Mouse (Mus musculus) frontal cortex, postnatal 14 days (tissue): Measurements from ENCODE around the gene Acsl5.

Experiments
- DNase-seq, 2 experiments: peaks; one replicate each; pipeline ENCODE4 v3.0.0; 2022; ENCODE audit warnings: low spot score in 2 of 2

The Acsl5 gene

DNA sequence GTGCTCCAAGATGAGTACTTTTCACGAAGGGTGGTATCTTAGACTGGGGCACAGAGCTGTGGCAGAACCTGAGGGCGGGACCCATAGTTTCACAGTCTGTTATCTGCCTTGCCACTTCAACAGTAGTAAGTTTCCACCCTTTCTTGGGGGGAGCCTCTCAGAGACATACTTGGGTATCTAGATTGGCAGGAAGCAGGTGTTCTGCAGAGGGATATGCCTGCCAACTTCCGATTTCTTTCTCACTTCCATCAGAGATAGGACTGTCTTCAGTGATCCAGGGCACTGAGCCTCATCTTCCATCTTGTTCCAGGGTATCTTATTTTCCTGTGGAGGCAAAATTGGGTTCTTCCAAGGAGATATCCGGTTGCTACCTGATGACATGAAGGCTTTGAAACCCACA, 32.4 kb downstream of the Acsl5 start:
- no peak for DNase-seq

GRCm38 (mm10) chr19:55286034-55286433, 34.3 kb downstream of the Acsl5 start:
- no peak for DNase-seq

GRCm38 (mm10) chr19:55288974-55289373, 37.2 kb downstream of the Acsl5 start:
- no peak for DNase-seq

DNA sequence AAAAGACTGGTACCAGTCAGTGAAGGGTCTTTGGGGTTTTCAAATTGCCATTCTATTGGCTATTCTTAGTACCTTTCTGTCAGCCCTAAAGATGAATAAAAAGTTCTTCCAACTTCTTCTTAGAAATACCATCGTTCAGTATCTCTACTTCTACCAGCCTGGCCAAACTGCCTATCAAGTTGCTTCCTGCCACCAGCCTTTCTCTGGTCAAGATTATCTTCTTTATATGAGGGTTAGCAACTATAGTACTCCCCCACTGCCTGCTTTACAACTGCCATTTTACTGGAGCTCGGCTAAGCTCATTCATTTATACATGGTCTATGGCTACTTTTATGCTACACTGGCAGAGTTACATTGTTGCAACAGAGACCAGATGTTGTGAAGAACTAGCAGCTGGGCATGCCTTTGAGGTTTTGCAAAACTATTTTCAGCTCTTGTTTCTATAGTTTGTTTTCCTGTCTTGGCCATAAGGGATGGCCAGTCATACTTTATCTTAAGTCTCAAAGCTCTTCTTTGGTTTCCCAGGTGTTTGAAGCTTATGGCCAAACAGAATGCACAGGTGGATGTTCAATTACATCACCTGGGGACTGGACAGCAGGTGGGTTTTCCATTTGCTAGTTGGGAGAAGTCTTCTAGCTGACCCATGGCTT, 39.0 kb downstream of the Acsl5 start:
- no peak for DNase-seq

- DNase-seq = no peak
These were observed 40.6 kb downstream of the Acsl5 start for GRCm38 (mm10) chr19:55292210-55292850.

DNA sequence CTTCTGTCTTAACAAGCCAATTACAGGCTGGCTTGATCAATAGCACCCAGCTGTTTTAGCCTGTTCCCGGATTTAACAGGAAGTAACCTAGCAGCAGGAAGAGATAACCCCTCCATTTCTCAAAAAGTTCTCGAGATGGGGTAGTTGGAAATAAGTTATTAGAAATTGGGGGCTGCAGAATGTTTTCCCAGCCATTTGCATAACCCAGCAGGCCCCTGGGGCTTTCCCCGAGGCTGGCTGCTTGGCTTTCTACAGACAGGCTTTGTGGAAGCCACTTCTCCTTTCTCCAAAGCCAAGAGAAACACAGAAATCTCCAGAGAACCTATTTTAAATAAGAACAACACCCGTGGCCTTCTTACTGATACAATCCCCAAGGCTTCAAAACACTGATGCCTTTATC, 41.4 kb downstream of the Acsl5 start:
- DNase-seq = no peak

GRCm38 (mm10) chr19:55295075-55295474, 43.3 kb downstream of the Acsl5 start:
- DNase-seq = no peak

GRCm38 (mm10) chr19:55295556-55295955, 43.8 kb downstream of the Acsl5 start:
- no peak for DNase-seq

GRCm38 (mm10) chr19:55296301-55296700, 44.6 kb downstream of the Acsl5 start:
- DNase-seq = no peak

DNA sequence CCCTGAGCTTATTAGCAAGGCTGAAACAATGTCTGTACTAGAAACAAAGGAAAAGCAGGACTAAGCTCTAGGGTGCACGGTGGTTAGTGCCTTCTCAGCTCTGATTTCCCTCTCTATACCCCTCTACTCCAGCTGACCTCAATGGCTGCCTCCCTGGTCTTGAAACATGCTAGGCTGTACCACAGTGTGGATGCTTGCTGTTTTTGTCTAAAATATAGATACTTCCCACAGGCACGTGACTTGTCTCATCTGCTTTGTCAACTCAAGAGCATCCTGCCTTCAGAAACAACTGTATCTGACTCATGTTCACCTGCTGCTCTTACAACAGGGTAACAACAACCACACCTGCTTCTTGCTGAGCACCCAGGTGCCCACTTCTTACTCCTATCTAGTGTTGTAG, 45.8 kb downstream of the Acsl5 start:
- DNase-seq = no peak

GRCm38 (mm10) chr19:55297961-55298360, 46.2 kb downstream of the Acsl5 start:
- DNase-seq = no peak

GRCm38 (mm10) chr19:55299378-55299777, 47.6 kb downstream of the Acsl5 start:
- DNase-seq = no peak

GRCm38 (mm10) chr19:55300525-55300924, 48.8 kb downstream of the Acsl5 start:
- no peak for DNase-seq

DNA sequence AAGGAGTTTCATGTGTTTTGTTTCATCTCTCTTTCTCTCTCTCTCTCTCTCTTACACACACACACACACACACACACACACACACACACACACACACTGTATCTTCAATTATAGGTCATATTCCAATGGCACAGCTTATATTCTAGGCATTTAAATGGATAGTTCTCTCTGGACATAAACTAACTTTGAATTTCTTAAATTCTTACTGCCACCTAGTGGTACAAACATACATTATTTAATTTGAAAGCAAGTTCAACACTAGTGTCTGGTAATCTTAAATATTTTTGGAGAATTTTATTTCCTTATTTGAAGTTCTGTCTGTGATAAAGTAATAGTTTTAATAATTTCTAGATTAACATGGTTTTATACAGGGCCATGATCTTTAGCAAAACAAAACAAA, 53.3 kb downstream of the Acsl5 start:
- no peak for DNase-seq

GRCm38 (mm10) chr19:55311874-55312273, 60.1 kb downstream of the Acsl5 start:
- DNase-seq = no peak

DNA sequence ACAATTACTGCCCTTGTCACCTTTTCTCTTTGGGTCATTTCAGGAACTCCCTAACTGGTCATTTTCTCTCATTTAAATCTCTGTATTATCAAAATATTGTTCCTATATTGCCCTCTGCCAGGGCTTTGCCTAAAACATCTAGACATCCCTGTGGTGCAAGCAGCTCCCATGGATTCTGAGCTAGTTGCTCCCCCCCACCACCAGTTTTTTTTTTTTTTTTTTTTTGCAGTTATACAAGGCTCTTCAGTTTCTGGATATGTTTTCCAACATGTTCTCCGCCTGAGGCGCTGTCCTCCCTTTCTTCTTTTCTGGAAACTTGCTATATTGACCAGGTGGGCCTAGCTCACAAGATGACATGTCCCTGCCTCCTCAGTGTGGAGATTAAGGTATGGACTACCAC, 61.9 kb downstream of the Acsl5 start:
- no peak for DNase-seq

DNA sequence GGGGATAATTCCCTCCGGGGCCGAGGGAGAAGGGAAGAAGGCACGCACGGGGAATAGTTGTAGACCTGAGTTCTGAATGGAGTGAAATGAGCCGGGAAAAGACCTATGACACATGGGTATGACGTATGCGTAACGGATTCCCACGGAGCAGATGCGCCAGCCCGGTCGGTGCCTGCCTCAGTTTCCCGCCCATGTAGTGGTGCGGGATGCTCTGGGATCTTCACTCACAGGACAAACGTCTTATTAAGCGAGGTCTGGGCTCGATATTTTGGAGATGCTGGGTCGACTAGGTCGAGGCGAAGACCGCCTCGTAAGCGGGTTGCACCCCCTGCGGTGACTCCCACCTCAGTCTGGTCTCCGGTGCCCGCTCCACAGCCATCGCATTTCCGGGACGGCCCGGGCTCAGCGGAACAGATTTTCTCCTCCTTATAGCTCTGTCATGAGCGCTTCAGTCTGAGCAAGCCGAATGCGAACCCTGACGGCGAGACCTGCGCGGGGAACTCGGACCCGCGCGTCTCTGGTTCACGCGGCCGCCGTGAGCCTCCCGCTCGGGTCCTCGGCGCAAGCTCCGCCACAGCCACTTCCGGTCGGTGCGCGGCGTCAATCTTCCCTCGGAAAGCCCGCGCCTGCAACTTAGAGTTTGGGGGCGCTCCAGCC, 63.8 kb downstream of the Acsl5 start, which contains the start of gene Zdhhc6:
Zdhhc6 (minus strand) TSS at position 581 of the 657 bp plus-strand sequence.
- peak; percentile 67 to 71 for DNase-seq

GRCm38 (mm10) chr19:55316109-55316714, 64.5 kb downstream of the Acsl5 start, which contains the start of gene Vti1a:
Gene Vti1a (plus strand): TSS chr19:55316295.
- DNase-seq = peak; percentile 76 to 81

DNA sequence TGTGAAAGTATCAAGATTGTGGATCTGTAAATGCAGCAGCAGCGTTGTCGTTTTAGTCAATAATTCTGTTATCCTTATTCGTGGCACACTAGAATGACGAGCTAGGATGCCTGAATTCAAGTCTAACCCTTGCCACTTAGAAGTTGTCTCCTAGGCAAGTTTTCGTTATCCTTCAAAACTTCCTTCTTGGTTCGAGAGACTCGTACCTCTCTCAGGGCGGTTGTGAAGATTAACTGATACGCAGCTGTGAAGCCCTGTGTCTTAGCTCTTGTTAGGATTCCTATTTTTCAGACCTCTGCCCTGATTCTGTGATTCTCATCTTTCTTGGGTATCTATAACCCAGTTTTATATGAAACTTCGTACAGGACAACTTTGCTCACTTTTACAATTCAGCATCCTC, 65.2 kb downstream of the Acsl5 start:
- DNase-seq = no peak

DNA sequence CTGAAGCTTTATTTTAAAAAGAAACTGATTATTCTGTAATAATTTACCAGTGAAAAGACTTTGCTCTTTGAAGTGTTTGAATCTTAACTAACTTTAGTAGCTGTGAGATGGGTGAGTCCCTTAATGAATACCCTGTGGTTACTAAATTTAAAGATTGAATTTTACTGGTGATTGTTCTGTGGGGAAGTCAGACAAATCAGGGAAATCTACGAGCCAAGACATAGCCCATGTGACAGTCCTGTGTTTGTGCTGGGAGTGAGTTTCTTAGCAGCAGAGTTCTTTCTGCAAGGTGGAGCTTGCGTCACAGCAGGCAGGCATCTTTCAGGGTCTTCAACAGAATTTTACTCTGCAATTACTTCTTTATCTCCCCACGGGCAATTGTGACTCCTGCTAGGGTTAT, 67.3 kb downstream of the Acsl5 start:
- no peak for DNase-seq

DNA sequence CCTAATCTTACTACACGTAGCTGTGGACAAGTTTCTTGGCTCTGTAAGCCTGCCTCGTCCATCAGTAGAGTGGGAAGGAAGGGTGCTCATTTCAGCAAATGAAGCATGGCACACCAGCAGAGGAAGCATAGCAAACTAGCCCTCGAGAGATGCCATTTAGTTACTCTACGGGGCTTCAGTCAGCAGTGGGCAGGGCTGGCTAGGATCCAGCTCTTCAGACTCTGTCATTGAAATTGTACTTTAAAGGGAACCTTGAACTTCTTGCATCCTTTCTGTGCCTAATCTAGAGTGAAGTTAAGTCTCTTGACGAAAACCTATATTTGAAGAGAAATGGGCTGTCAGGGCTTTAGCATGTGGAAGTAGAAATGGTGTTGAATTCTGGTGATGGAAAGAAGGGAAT, 67.8 kb downstream of the Acsl5 start:
- no peak for DNase-seq

DNA sequence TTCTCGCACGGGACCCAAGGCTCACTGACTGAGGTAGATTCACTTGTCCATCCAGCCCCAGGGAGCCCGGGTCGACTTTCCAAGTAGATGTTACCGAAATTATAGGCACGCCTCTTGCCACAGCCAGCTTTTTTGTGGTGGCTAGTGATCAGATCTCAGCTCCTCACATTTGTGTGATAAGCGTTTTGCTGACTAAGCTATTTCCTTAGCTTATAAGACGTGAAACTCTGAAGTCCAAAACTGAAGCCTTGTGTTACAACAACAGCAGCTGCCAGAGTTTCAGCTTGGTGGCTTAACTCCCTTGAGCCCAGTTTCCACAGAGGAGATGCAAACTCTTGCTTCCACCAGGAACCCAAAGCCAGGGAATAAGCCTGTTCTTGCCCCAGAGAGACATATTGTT, 70.9 kb downstream of the Acsl5 start:
- DNase-seq = no peak

GRCm38 (mm10) chr19:55327510-55327909, 75.8 kb downstream of the Acsl5 start:
- DNase-seq = no peak
